Mouse (Mus musculus): Measurements from ENCODE around the gene Sox6.

GRCm38 (mm10) chr7:115550197-115550804 is 488.3 kb downstream of the Sox6 start:
- TF ChIP-seq CHD2 (IDR thresholded peaks at IDR 0.05; ENCODE audit: low read depth, low read length) = no peak
- TF ChIP-seq ZC3H11A (IDR thresholded peaks at IDR 0.05; ENCODE audit: borderline replicate concordance, low read depth, low read length) = no peak
- no peak for TF ChIP-seq HCFC1 (IDR thresholded peaks at IDR 0.05; ENCODE audit: borderline replicate concordance, insufficient read depth, low read length)
